Comparison of ENCODE assay signal across 8 mouse cellular contexts in the genomic region with DNA sequence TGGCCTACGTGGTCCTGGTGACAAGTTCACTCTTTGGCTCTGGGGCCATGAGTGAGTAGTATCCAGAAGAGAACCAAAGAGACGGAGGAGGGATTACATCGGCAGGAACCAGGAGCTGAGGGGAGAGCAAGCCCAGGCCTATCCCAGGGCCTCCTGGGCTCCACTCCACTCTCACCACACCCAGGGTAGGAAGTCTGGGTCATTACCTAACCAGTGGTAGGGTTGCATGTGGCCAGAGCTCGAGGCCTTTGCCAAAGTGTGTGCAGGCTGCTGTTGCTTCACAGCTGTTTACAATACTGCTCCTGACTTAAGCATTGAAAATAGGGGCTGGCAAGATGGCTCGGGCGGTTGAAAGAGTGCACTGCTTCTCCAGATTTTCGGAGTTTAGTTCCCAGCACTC. TPM values are rescaled to one million over a fixed set of nuclear protein-coding genes. Genes with fewer than 3 reads are reported as not detected.
DNase-seq lines count a peak whose midpoint lies in the region; ATAC-seq and TF ChIP-seq lines count a peak whose summit lies in the region.

No protein-coding gene starts in this region.

- no peak for DNase-seq in heart, embryonic 10.5 days (ENCODE audit: low spot score)
- DNase-seq in heart, postnatal 25 days (ENCODE audit: low spot score): no peak
- peak; percentile 53 for DNase-seq in MN1 (ENCODE audit: low spot score)
- peak; percentile 65 to 81 for DNase-seq in lung, adult 18-20 months
- no peak for DNase-seq in retina, postnatal 1 day
- no peak for DNase-seq in layer of hippocampus, postnatal 25 days (ENCODE audit: extremely low spot score in 1 of 2, low spot score in 1 of 2)

- peak overlapping the region; percentile 93 for H3K27ac ChIP-seq in heart, embryonic 10.5 days
- H3K27ac ChIP-seq in small intestine, adult 2 months (ENCODE audit: insufficient read depth, low read depth, low read length): peak overlapping the region; percentile 6; the same call in 1 of the 2 replicates

- no peaks in the 10 kb centered on the region for H3K9me3 ChIP-seq in heart, embryonic 10.5 days

- intact Hi-C loops in heart, postnatal 25 days (cut with DNase I): no loop called here

- WGBS in heart, embryonic 10.5 days: 74% methylated on average over 7 of the region's 7 CpGs
- 34% methylated on average over 7 of the region's 7 CpGs for WGBS in small intestine, adult 2 months

- H3K27me3 ChIP-seq in heart, embryonic 10.5 days (ENCODE audit: insufficient read depth, poor library complexity, severe bottlenecking): no peaks in the 10 kb centered on the region
- no peaks in the 10 kb centered on the region for H3K27me3 ChIP-seq in small intestine, adult 2 months (ENCODE audit: control insufficient read depth, insufficient read depth, low read length)

- ATAC-seq in granulocyte monocyte progenitor cell, adult 5-6 weeks (replicated peaks; ENCODE audit: poor library complexity, severe bottlenecking): peak; percentile 55

- H3K4me3 ChIP-seq in heart, embryonic 10.5 days: peak overlapping the region; percentile 82
- peak overlapping the region; percentile 36 for H3K4me3 ChIP-seq in small intestine, adult 2 months (ENCODE audit: low read depth, low read length)

- TF ChIP-seq POLR2A in small intestine, adult 2 months (IDR thresholded peaks at IDR 0.05; ENCODE audit: low read depth, low read length): no peak

- TF ChIP-seq CTCF in small intestine, adult 2 months (IDR thresholded peaks at IDR 0.05; ENCODE audit: extremely low read depth, insufficient read length, insufficient replicate concordance, low read depth, low read length): no peak

- H3K4me1 ChIP-seq in heart, embryonic 10.5 days: peaks cover 69% of the 10 kb centered on the region
- H3K4me1 ChIP-seq in small intestine, adult 2 months (ENCODE audit: control insufficient read depth, insufficient read depth, insufficient read length, low read length): peaks cover 27% of the 10 kb centered on the region

- peaks cover 38% of the 10 kb centered on the region for H3K36me3 ChIP-seq in heart, embryonic 10.5 days
- peaks cover 24% of the 10 kb centered on the region for H3K36me3 ChIP-seq in small intestine, adult 2 months (ENCODE audit: control insufficient read depth, insufficient read depth, low read length)

RNA-seq across cellular contexts. Expression of a gene that starts 1.8 kb away (rescaled TPM):
- polyA plus RNA-seq in heart, embryonic 10.5 days (2016; fragmentation: Nextera tagmentation; extraction: Ambion mirVana): 24.0 and 31.4 TPM in 2 replicates
- total RNA-seq in heart, postnatal 25 days (2021): 10 to 100 TPM; 14.8 to 15.5 TPM
- total RNA-seq in granulocyte monocyte progenitor cell, adult 5-6 weeks (2014; fragmentation: Nextera tagmentation): 29.0 and 32.3 TPM in 2 replicates
- 29.1 and 30.5 TPM in 2 replicates for total RNA-seq in granulocyte monocyte progenitor cell, adult 5-6 weeks (2017)
- 15.4 and 22.6 TPM in 2 replicates for polyA plus RNA-seq in small intestine, adult 2 months (2012; rRNA removed)
- 10 to 100 TPM; 26.2 to 29.7 TPM for total RNA-seq in layer of hippocampus, postnatal 25 days (2021)

RNA-seq across cellular contexts. Expression of a gene that starts 25.2 kb away (rescaled TPM):
- 15.5 and 15.9 TPM in 2 replicates for polyA plus RNA-seq in heart, embryonic 10.5 days (2016; fragmentation: Nextera tagmentation; extraction: Ambion mirVana)
- 10 to 100 TPM; 17.1 to 21.3 TPM for total RNA-seq in heart, postnatal 25 days (2021)
- 9.3 and 14.0 TPM in 2 replicates for total RNA-seq in granulocyte monocyte progenitor cell, adult 5-6 weeks (2014; fragmentation: Nextera tagmentation)
- 234 and 237 TPM in 2 replicates for total RNA-seq in granulocyte monocyte progenitor cell, adult 5-6 weeks (2017)
- polyA plus RNA-seq in small intestine, adult 2 months (2012; rRNA removed): 5.2 and 12.1 TPM in 2 replicates
- 10 to 100 TPM; 66.0 to 73.9 TPM for total RNA-seq in layer of hippocampus, postnatal 25 days (2021)

RNA-seq across cellular contexts. Expression of a gene that starts 25.2 kb away (rescaled TPM):
- polyA plus RNA-seq in heart, embryonic 10.5 days (2016; fragmentation: Nextera tagmentation; extraction: Ambion mirVana): 0.75 and 0.79 TPM in 2 replicates
- under 1 TPM; 0.10 to 0.17 TPM for total RNA-seq in heart, postnatal 25 days (2021)
- not detected in 2 replicates for total RNA-seq in granulocyte monocyte progenitor cell, adult 5-6 weeks (2014; fragmentation: Nextera tagmentation)
- total RNA-seq in granulocyte monocyte progenitor cell, adult 5-6 weeks (2017): 0.13 TPM in 1 of 2 replicates, not detected in the other
- polyA plus RNA-seq in small intestine, adult 2 months (2012; rRNA removed): 0.08 TPM in 1 of 2 replicates, not detected in the other
- total RNA-seq in layer of hippocampus, postnatal 25 days (2021): 1 to 10 TPM; 5.3 to 5.5 TPM

RNA-seq across cellular contexts. Expression of a gene that starts 30.9 kb away (rescaled TPM):
- 4.8 and 9.8 TPM in 2 replicates for polyA plus RNA-seq in heart, embryonic 10.5 days (2016; fragmentation: Nextera tagmentation; extraction: Ambion mirVana)
- 1 to 10 TPM; 1.8 to 2.3 TPM for total RNA-seq in heart, postnatal 25 days (2021)
- total RNA-seq in granulocyte monocyte progenitor cell, adult 5-6 weeks (2014; fragmentation: Nextera tagmentation): not detected in 2 replicates
- 1.5 and 2.3 TPM in 2 replicates for total RNA-seq in granulocyte monocyte progenitor cell, adult 5-6 weeks (2017)
- 1.7 and 3.8 TPM in 2 replicates for polyA plus RNA-seq in small intestine, adult 2 months (2012; rRNA removed)
- 100 to 1,000 TPM in 1 of 2 experiments, 10 to 100 TPM in 1; 99.0 to 107 TPM for total RNA-seq in layer of hippocampus, postnatal 25 days (2021)

RNA-seq across cellular contexts. Expression of a gene that starts 40.9 kb away (rescaled TPM):
- 169 and 213 TPM in 2 replicates for polyA plus RNA-seq in heart, embryonic 10.5 days (2016; fragmentation: Nextera tagmentation; extraction: Ambion mirVana)
- total RNA-seq in heart, postnatal 25 days (2021): 100 to 1,000 TPM; 163 to 167 TPM
- 78.6 and 79.3 TPM in 2 replicates for total RNA-seq in granulocyte monocyte progenitor cell, adult 5-6 weeks (2014; fragmentation: Nextera tagmentation)
- 60.0 and 82.2 TPM in 2 replicates for total RNA-seq in granulocyte monocyte progenitor cell, adult 5-6 weeks (2017)
- polyA plus RNA-seq in small intestine, adult 2 months (2012; rRNA removed): 87.9 and 160 TPM in 2 replicates
- 100 to 1,000 TPM; 505 to 581 TPM for total RNA-seq in layer of hippocampus, postnatal 25 days (2021)

Comparison
In these comparisons a context has a peak if more than half of its experiments do, and no peak if none do; other contexts are left out.
1. DNase-seq: peak in MN1 (single experiment) and lung, adult 18-20 months (2 of 2); none in heart, embryonic 10.5 days (single experiment), heart, postnatal 25 days (single experiment), retina, postnatal 1 day (single experiment) and layer of hippocampus, postnatal 25 days (0 of 2).
2. RNA of a gene that starts 25.2 kb away (total RNA-seq): 5.3 to 5.5 TPM in layer of hippocampus, postnatal 25 days; 0.10 to 0.17 TPM in heart, postnatal 25 days and 0.13 TPM in granulocyte monocyte progenitor cell, adult 5-6 weeks; every median in the first group is over 4 times any median in the second.